Mouse (Mus musculus) MEL (cell line): ENCODE measurements around the gene Prpf40a.

Experiments used
- CTCF ChIP-seq, 3 experiments: IDR thresholded peaks in 2 of 3; conservative IDR thresholded peaks in 1 of 3; 2 replicates each; pipeline ENCODE4 v1.5.1; 2011 to 2012; ENCODE audit warnings: low read length in 3 of 3, low read depth in 2 of 3, mild to moderate bottlenecking in 2 of 3, improper control_type of control experiment in 1 of 3, inconsistent platforms in 1 of 3, mixed read lengths in 1 of 3, moderate library complexity in 1 of 3; ENCODE audit not compliant: control insufficient read depth in 1 of 3, insufficient read depth in 1 of 3, poor library complexity in 1 of 3, severe bottlenecking in 1 of 3
- USF1 ChIP-seq: IDR thresholded peaks from 2 replicates; pipeline ENCODE4 v1.6.1; 2014; ENCODE audit warnings: low read depth, mild to moderate bottlenecking, inconsistent platforms, low read length, improper control_type of control experiment, moderate library complexity

DNA sequence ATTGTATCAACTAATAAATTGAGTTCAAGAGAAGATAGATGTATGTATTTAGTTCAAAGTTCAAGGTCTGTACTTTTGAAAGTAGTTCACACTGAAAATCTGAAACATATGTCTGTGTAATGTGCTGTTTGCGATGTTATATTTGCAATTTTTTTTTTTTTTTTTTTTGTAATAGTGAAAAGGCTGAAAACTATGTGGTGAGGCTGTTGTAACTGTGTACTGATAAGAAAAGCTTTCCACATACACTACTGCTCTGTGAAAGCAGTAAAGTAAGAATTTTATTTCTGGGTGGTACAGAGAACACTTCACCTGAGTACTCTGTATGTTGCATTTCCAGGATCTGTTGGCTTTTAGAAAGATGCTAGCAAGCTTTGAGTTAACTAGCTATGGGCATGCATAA is 8.1 kb upstream of the Prpf40a start:
- TF ChIP-seq USF1 = no peak
- no peak for TF ChIP-seq CTCF (IDR thresholded peaks at IDR 0.05 in 2 of 3, conservative IDR thresholded peaks at IDR 0.05 in 1 of 3; ENCODE audit: control insufficient read depth in 1 of 3, insufficient read depth in 1 of 3, low read depth in 2 of 3, low read length in 3 of 3, poor library complexity in 1 of 3, severe bottlenecking in 1 of 3)
